Mouse (Mus musculus) embryo, embryonic 9.5 days (tissue): ENCODE measurements around the gene Srsf2.
A peak's percentile ranks its signal among the peaks of the same experiment; 100 is the strongest.
"Not testable (repeated sequence)": the region's sequence is repeated elsewhere in the genome, so short reads cannot be mapped to it uniquely, and the experiment has no call there.

ENCODE experiments used
- DNase-seq: peaks from one replicate; pipeline ENCODE4 v3.0.0-alpha.2; 2017; ENCODE audit errors: extremely low spot score

Gene Srsf2

GRCm38 (mm10) chr11:116832172-116832685, 20.7 kb downstream of the Srsf2 start:
- no peak for DNase-seq

GRCm38 (mm10) chr11:116827534-116828165, 25.2 kb downstream of the Srsf2 start, which contains the start of gene Mxra7:
Gene Mxra7 (minus strand): TSS chr11:116828046.
- DNase-seq = peak; percentile 89

- DNase-seq = no peak
Measured at GRCm38 (mm10) chr11:116826550-116827504, 26.1 kb downstream of the Srsf2 start.

- no peak for DNase-seq
Measured at GRCm38 (mm10) chr11:116825230-116825629, 27.7 kb downstream of the Srsf2 start.

- not testable (repeated sequence) for DNase-seq
Measured at GRCm38 (mm10) chr11:116823885-116824284, 29.0 kb downstream of the Srsf2 start.

GRCm38 (mm10) chr11:116823255-116823654, 29.6 kb downstream of the Srsf2 start:
- no peak for DNase-seq

- DNase-seq = no peak
Measured at GRCm38 (mm10) chr11:116822626-116823025, 30.3 kb downstream of the Srsf2 start.

- DNase-seq = no peak
Measured at GRCm38 (mm10) chr11:116822215-116822614, 30.7 kb downstream of the Srsf2 start.

- no peak for DNase-seq
Measured at GRCm38 (mm10) chr11:116821057-116821940, 31.6 kb downstream of the Srsf2 start.

GRCm38 (mm10) chr11:116819932-116820593, 32.8 kb downstream of the Srsf2 start:
- DNase-seq = no peak

- DNase-seq = no peak
Measured at GRCm38 (mm10) chr11:116818722-116819121, 34.2 kb downstream of the Srsf2 start.

GRCm38 (mm10) chr11:116817567-116817966, 35.3 kb downstream of the Srsf2 start:
- DNase-seq = no peak

GRCm38 (mm10) chr11:116816769-116817168, 36.1 kb downstream of the Srsf2 start:
- DNase-seq = no peak

- no peak for DNase-seq
Measured at GRCm38 (mm10) chr11:116814884-116815415, 37.9 kb downstream of the Srsf2 start.

- DNase-seq = peak; percentile 65
Measured at GRCm38 (mm10) chr11:116814076-116814883, 38.6 kb downstream of the Srsf2 start.

- DNase-seq = no peak
Measured at GRCm38 (mm10) chr11:116813610-116814009, 39.3 kb downstream of the Srsf2 start.

GRCm38 (mm10) chr11:116812793-116813529, 39.9 kb downstream of the Srsf2 start:
- peak; percentile 47 for DNase-seq

- DNase-seq = peak; percentile 82
Measured at GRCm38 (mm10) chr11:116810983-116811901, 41.7 kb downstream of the Srsf2 start.
